Mouse (Mus musculus) lung, postnatal 0 days (tissue): ENCODE data around the gene Mrpl40.

Experiments
- CTCF ChIP-seq: IDR thresholded peaks from 2 replicates; pipeline ENCODE4 v1.5.1; 2016; ENCODE audit warnings: antibody characterized with exemption, mild to moderate bottlenecking
- EP300 ChIP-seq: IDR thresholded peaks from 2 replicates; pipeline ENCODE4 v1.6.1; 2016; ENCODE audit warnings: antibody characterized with exemption, mild to moderate bottlenecking, control low read depth

DNA sequence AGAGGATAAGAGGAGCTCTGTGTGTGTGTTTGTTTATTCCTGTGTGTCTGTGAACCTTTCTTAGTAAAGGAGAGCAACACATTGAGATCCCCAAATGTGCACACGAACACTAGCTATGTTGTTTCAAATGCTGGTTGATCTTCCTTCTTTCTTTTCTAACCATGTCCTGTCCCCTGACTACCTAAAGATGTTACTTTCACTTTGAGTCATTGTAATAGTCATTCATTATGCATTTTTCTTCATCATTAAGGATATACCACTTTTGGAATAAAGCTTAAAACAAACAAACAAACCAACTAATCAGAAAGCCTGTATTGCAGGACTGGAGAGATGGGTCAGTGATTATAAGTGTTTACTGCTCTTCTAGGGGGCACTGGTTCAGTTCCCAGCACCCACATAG lies 29.0 kb upstream of the Mrpl40 start:
- TF ChIP-seq CTCF, result no peak
- TF ChIP-seq EP300, result no peak
